Mouse (Mus musculus) kidney, adult 2 months (tissue): ENCODE results near the gene Slc12a4.

Experiments used
- CTCF ChIP-seq: fragments of 200-500 bp; conservative IDR thresholded peaks from 2 replicates; pipeline ENCODE4 v1.5.1; 2011; ENCODE audit warnings: low read depth, mild to moderate bottlenecking, control low read depth, low read length, moderate library complexity, mixed read lengths; ENCODE audit not compliant: insufficient read depth, insufficient read length
- POLR2A ChIP-seq: fragments of 200-500 bp; IDR thresholded peaks from one replicate; pipeline ENCODE4 v1.6.1; 2011; ENCODE audit warnings: low read depth, low read length, control low read depth

DNA sequence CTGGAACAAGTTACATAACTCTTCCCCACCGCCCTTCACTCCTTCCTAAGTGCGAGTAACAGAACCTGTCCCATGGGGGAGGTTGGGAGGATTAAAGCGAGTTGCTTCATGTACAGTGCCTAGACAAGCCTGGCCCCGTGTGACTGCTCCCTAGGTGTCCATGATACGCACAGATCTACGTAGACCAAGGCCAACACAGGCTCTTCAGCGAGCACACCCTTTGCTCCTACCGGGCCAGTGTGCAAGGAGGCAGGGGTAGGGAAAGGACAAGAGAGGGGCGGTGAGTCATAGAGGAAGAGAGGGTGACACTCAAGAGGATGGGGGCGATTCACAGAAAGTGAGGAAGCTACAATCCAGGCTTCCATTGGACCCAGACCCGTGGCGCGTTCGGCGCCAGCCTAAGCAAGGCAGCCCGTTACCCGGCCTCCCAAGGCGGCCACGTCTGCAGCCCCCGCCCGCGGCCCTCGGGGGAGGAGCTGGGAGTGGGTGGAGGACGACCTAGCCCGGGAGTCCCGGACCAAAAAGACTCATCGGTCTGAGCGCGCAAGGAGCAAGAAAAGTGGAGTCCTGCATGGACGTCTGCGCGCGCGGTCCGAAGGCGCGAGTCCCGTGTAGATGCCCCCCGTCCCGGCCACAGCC, 512 bp downstream of the Slc12a4 start:
- TF ChIP-seq CTCF (no peak), POLR2A (no peak)
